Mouse (Mus musculus): ENCODE data around the gene Wdfy1. TPM values are rescaled to one million over a fixed set of nuclear protein-coding genes. Genes with fewer than 3 reads are reported as not detected.

Wdfy1 gene
- polyA plus RNA-seq, 1 experiment from 2014 or later: 4.4 TPM

DNA sequence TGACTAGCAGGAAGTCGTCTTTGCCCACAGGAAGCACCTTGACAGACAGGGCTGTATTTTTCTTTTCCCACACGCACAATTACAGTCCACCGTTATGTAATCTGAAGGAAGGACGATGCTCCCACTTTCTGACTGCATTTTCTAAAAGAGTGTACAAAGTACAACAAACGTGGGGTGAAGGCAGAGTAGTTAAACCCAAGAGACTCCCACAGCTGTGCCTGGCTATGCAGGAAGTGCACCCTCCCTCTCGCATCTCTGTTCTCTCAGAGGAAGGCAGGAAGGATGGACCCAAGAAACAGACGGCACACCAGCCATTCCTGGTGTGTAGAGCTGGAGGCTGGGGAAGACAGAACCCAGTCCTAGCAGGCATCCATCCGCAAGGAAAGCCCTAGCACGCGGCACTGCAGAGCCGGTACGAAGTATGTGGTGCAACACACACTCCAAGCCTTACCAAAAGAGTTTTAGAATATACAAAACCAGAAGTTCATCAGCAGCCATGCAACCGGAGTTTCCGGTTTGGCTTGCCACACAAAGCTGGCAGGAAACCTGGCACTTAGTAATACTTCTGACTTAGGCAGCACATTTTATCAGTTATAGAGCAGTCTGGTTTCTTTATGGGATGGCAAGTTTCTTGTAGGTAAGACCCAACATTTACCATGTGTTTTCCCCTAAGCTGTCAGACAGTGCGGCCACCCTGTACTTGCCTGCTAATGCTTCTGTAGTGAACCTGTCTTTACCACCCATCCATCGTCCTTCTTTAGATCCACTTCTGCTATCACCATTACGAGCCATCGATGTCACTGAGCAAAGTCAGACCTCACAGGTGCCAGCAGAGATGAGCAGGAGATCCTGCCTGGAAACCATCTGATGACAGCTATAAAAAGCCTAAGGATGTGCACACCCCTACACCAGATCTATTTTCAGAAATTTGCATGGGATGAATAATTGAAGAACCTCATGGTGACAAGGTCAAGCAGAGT lies 64.5 kb downstream of the Wdfy1 start:
- WGBS (ENCODE audit: missing documents): 5% methylated on average over 18 of the region's 18 CpGs
- Histone ChIP-seq H3K79me2 (ENCODE audit: inconsistent target) (no peaks in the 10 kb centered on the region), H3K4me3 (ENCODE audit: inconsistent target) (no peak overlapping the region), H3K36me3 (ENCODE audit: inconsistent target) (peaks cover 43% of the 10 kb centered on the region), H3K27ac (peak overlapping the region; percentile 60)

DNA sequence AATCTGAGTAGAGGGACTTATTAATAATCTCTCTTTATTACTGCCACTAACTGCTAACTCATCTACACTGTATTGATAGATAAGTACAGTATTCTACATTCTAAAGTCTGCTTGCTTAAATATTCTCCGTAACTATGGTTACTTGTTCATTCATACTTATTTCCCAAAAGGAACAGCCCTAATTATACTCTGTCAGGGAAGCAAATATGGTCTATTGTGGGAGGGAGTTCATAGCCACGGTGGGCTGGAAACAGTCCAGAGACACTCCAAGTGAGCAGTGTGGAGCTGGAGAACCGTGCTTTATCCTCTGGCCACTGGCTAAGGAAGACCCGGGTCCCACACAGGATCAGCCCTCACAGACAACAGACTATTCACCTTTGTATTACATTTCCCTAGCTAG lies 65.3 kb downstream of the Wdfy1 start:
- Histone ChIP-seq H3K36me3 (ENCODE audit: inconsistent target) (peaks cover 50% of the 10 kb centered on the region), H3K4me3 (ENCODE audit: inconsistent target) (no peak overlapping the region), H3K27ac (peak overlapping the region; percentile 60), H3K79me2 (ENCODE audit: inconsistent target) (no peaks in the 10 kb centered on the region)
- WGBS (ENCODE audit: missing documents): 3% methylated on average over 3 of the region's 4 CpGs

DNA sequence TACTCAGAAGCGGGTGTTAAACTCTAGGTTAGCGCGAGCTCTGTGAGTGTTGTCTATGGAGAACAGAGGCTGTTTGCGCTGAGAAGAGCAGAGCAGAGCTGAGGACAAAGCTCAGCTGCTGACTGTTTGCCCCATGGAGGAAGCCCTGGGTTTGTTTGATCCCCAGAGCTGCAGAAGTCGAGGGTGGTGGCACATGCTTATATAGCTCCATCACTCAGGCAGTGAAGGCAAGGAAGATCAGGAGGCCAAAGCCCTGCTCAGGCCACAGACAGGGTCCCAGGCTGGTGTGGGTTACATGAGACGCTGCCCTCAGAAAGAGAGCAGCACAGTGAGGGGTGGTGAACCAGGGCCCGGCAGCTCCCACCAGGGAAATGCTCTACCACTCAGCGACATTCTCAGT lies 65.7 kb downstream of the Wdfy1 start:
- no peak overlapping the region for H3K4me3 ChIP-seq (ENCODE audit: inconsistent target)
- H3K36me3 ChIP-seq (ENCODE audit: inconsistent target): peaks cover 55% of the 10 kb centered on the region
- no peak overlapping the region for H3K27ac ChIP-seq
- H3K79me2 ChIP-seq (ENCODE audit: inconsistent target): no peaks in the 10 kb centered on the region
- 64% methylated on average over 8 of the region's 8 CpGs for WGBS (ENCODE audit: missing documents)

DNA sequence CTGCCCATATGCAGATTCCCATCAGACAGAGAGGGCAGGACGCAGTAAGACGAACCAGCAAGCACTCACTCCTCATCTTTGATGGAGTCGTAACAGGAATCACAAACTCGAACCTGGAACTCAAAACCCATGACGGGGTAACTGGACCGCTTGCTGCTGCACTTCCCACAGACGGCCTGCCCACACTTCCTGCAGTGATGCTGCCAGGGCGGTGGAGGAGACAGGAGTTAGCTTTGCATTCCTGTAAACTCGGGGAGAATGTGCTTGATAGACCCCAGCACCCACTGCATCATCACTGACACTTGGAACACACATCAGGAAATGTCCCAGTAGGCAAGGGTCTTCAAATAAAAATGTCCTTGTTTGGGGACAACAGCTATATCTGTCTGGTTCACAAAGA lies 68.6 kb downstream of the Wdfy1 start:
- Histone ChIP-seq H3K27ac (no peak overlapping the region), H3K4me3 (ENCODE audit: inconsistent target) (no peak overlapping the region), H3K79me2 (ENCODE audit: inconsistent target) (no peaks in the 10 kb centered on the region), H3K36me3 (ENCODE audit: inconsistent target) (peaks cover 42% of the 10 kb centered on the region)
- 89% methylated on average over 9 of the region's 9 CpGs for WGBS (ENCODE audit: missing documents)

DNA sequence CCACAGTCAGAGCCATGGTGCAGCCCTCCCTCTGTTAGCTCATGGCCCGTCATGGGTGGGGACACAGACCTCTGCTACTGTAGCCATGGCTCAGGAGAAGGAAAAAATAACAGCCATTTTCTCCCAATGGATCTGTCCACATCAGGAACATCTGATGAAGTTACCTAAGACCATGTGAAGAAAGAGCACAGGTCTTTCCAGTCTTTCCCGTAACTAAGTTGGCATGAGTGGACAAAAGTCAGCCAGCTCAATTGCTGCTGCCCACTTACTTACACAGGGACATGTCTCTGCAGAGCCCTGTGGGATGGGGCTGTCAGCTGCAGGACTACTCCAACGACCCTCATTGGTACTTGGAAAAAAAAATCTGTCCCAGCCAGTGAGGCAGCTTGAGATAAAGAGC lies 69.2 kb downstream of the Wdfy1 start:
- H3K36me3 ChIP-seq (ENCODE audit: inconsistent target): peaks cover 47% of the 10 kb centered on the region
- H3K4me3 ChIP-seq (ENCODE audit: inconsistent target): no peak overlapping the region
- WGBS (ENCODE audit: missing documents): 95% methylated on average over 3 of the region's 3 CpGs
- H3K27ac ChIP-seq: no peak overlapping the region
- H3K79me2 ChIP-seq (ENCODE audit: inconsistent target): no peaks in the 10 kb centered on the region

DNA sequence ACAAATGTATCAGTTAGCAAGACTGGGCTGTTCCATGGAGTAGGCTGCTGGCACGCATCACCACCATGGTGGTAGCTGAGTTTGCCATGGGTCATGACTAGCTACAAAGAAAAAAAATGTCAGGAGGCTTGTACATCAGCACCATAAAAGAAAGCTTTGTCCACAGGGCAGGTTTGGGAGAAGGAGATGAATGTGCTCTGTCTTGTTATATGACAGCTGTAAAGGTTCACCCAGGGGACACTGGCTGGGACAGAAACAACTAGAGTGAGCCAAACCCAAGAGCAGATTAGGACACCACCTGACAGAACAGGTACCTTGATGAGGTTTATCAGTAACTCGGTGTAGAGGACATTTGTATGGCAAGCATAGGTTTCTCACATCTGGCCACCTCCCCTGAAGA lies 71.3 kb downstream of the Wdfy1 start:
- Histone ChIP-seq H3K79me2 (ENCODE audit: inconsistent target) (no peaks in the 10 kb centered on the region), H3K36me3 (ENCODE audit: inconsistent target) (peaks cover 47% of the 10 kb centered on the region), H3K27ac (no peak overlapping the region), H3K4me3 (ENCODE audit: inconsistent target) (no peak overlapping the region)
- WGBS (ENCODE audit: missing documents): 100% methylated on average over 2 of the region's 2 CpGs

DNA sequence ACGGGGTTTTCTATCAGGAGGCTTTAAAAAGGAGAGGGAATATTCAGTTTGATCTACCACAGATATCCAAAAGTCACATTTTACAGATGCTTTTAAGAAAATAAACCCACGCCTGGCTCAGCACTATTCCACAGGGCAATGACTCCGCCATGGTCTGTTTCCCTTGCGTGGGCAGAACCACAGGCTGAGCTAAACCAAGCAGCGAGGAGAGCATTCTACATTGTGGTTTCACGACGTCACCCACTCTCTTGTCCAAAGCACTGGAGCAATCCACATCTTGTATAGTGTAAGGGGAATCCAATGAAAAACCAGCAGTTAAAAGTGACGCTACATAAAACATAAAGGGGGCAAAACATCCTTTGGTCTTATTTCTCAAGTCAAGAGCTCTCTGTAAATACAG lies 72.4 kb downstream of the Wdfy1 start:
- 71% methylated on average over 8 of the region's 8 CpGs for WGBS (ENCODE audit: missing documents)
- Histone ChIP-seq H3K36me3 (ENCODE audit: inconsistent target) (peaks cover 47% of the 10 kb centered on the region), H3K27ac (no peak overlapping the region), H3K79me2 (ENCODE audit: inconsistent target) (no peaks in the 10 kb centered on the region), H3K4me3 (ENCODE audit: inconsistent target) (no peak overlapping the region)

DNA sequence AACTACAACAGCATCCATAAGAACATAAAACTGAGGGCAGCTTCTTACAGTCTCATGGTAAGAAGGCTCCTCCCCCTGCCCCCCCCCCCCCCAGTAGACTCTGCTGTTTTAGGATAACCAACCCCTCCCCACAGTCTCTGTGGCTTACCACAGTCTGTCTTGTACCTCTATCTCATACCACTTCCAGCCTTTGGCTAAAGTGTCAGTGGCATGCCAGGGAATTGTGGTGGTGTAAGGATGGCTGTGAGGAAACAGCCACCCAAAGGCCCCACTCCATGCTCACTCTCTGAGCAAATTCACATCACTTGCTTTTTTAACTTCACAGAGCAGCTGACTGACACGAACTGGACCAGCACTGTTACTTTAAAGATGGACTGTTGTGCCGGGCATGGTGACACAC lies 77.4 kb downstream of the Wdfy1 start:
- Histone ChIP-seq H3K36me3 (ENCODE audit: inconsistent target) (0 out of 2 replicates have a peak, but pooled peaks cover 5% of the 10 kb centered on the region), H3K4me3 (ENCODE audit: inconsistent target) (no peak overlapping the region), H3K79me2 (ENCODE audit: inconsistent target) (no peaks in the 10 kb centered on the region), H3K27ac (no peak overlapping the region)
- WGBS (ENCODE audit: missing documents): 38% methylated on average over 2 of the region's 2 CpGs

DNA sequence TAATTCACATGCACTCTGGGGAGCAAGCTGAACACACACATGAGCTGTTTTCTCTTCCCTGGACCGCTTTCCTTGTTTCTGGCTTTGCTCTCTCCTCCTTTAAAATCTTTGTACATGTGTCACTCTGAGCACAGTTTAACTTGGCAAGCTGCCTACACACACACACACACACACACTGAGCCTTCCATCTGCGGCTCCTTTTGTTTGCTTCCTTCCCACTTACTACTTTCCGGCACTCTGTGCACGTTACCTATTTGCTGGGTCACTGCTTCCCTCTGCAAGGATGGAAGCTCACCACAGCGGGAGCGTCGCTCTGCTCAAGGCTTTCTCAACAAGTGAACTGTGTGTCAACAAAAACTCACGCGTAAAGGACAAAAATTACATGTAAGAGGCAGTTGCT lies 78.6 kb downstream of the Wdfy1 start:
- Histone ChIP-seq H3K79me2 (ENCODE audit: inconsistent target) (no peaks in the 10 kb centered on the region), H3K36me3 (ENCODE audit: inconsistent target) (0 out of 2 replicates have a peak, but pooled peaks cover 5% of the 10 kb centered on the region), H3K27ac (no peak overlapping the region), H3K4me3 (ENCODE audit: inconsistent target) (no peak overlapping the region)
- 8% methylated on average over 9 of the region's 9 CpGs for WGBS (ENCODE audit: missing documents)

DNA sequence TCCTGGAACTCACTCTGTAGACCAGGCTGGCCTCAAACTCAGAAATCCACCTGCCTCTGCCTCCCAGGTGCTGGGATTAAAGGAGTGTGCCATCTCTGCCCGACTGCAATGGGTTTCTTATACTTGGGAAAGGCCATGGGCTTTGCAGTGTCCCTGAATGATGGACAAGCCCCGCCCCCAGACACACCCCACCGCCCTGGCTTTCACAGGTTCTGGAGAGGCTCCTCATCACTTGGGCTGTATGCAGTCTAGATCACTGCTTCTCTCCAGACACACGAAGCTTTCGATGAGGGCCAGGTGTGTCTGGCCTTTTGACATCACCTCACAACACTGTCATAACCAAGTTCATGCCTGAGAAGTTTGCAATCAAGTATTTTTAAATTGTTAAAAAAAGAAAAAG lies 79.0 kb downstream of the Wdfy1 start:
- Histone ChIP-seq H3K36me3 (ENCODE audit: inconsistent target) (0 out of 2 replicates have a peak, but pooled peaks cover 1% of the 10 kb centered on the region), H3K4me3 (ENCODE audit: inconsistent target) (no peak overlapping the region), H3K27ac (no peak overlapping the region), H3K79me2 (ENCODE audit: inconsistent target) (no peaks in the 10 kb centered on the region)
- 54% methylated on average over 5 of the region's 5 CpGs for WGBS (ENCODE audit: missing documents)

DNA sequence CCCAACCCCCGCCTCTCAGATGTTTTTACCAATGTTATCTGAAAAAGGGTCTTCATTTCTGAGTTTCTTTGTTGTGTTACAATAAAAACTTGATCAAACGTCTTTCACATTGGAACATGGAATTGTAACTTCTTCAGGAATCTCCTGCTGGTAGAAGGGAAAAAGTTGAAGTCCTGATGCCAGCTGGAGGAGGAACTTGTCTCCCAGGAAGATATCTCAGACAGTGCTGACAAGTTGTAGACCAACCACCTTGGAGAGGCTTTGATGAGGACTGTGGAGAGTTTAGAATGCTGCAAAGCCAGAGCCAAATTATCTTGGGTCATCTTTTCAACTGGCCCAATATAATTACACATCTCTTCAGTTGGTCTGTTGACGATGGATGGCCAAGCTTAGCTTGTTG lies 83.5 kb downstream of the Wdfy1 start:
- no peaks in the 10 kb centered on the region for H3K36me3 ChIP-seq (ENCODE audit: inconsistent target)
- no peak overlapping the region for H3K4me3 ChIP-seq (ENCODE audit: inconsistent target)
- 98% methylated on average over 3 of the region's 3 CpGs for WGBS (ENCODE audit: missing documents)
- H3K79me2 ChIP-seq (ENCODE audit: inconsistent target): no peaks in the 10 kb centered on the region
- H3K27ac ChIP-seq: no peak overlapping the region

DNA sequence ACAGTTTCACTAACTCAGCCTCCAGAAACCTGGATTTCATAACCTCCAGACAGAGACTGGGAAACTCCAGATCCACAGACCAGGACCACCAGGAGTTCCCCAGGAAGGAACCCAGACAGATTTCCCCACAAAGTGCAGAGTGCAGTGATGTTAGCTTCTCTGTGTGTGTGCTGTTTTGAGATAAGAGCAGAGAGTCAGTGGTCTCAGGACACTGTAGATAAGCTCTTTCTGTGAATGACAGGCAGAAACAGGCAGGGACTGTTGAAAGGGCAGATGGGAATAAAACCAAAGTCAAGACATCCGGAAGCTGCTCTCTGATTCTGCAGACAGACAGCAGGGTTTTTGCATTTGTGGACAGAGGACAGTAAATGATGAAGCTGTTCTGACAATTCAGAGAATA lies 88.7 kb downstream of the Wdfy1 start:
- no peaks in the 10 kb centered on the region for H3K36me3 ChIP-seq (ENCODE audit: inconsistent target)
- H3K27ac ChIP-seq: no peak overlapping the region
- no peak overlapping the region for H3K4me3 ChIP-seq (ENCODE audit: inconsistent target)
- no peaks in the 10 kb centered on the region for H3K79me2 ChIP-seq (ENCODE audit: inconsistent target)
- WGBS (ENCODE audit: missing documents): 73% methylated on average over 1 of the region's 1 CpGs

DNA sequence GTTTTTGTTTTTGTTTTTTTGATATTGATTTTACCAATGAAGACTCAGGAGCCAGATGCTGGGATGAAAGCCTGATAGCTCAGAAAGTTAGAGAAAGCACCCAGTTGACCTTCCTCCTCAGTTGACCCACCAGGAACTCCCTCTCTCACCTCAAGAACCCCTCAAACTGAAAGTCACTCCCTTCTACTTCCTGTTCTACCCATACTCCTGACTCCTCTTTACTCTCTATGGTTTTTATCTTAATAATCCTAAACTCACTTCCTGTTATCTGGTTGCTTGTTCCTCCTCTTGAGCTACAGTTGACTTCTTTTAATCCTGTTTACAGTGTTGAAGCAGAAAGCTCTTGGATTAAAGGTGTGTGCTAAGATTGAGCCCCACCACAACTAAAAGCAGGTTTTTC lies 91.9 kb downstream of the Wdfy1 start:
- Histone ChIP-seq H3K79me2 (ENCODE audit: inconsistent target) (no peaks in the 10 kb centered on the region), H3K36me3 (ENCODE audit: inconsistent target) (no peaks in the 10 kb centered on the region), H3K4me3 (ENCODE audit: inconsistent target) (no peak overlapping the region), H3K27ac (no peak overlapping the region)

DNA sequence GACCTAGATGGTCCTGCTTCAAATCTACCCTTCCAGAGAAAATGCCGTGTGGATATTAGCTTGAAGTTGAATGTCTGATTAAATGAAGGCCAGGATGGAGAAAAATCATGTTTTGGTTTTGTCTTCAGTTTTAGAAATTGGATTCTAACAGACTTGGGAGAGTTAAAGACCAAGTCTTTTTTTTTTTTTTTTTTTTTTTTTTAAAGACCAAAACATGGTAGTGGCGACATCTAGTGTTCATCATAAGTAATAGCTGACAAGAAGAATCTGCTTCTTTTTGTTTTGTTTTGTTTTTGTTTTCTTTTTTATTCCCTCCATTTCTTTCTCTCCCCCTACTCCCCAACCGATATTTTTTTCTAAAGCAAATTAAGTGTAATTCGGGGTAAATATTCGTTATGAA lies 93.0 kb downstream of the Wdfy1 start:
- Histone ChIP-seq H3K36me3 (ENCODE audit: inconsistent target) (no peaks in the 10 kb centered on the region), H3K79me2 (ENCODE audit: inconsistent target) (no peaks in the 10 kb centered on the region), H3K27ac (no peak overlapping the region), H3K4me3 (ENCODE audit: inconsistent target) (no peak overlapping the region)
- 0% methylated on average over 4 of the region's 5 CpGs for WGBS (ENCODE audit: missing documents)

DNA sequence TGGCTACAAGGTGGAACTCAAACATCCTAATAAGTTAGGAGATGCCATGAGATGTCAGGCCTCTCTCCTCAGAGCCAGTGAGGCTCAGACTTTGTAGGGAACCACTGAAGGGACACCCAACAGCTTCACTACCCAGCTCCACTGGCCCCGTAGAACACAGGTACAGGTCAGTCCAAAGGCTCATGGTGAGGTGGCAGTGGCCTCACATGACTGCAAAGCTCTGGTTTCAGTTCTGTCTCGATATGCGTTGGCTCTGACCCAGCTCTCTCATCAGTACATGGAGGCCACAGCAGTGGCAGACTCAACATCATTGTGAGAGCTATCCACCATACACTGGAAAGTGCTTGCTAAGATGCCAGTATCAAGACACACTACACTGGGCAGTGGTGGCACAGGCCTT lies 95.2 kb downstream of the Wdfy1 start:
- WGBS (ENCODE audit: missing documents): 81% methylated on average over 3 of the region's 3 CpGs
- no peaks in the 10 kb centered on the region for H3K79me2 ChIP-seq (ENCODE audit: inconsistent target)

More for the DNA sequence above, 95.2 kb downstream of the Wdfy1 start:
- Histone ChIP-seq H3K4me3 (ENCODE audit: inconsistent target) (no peak overlapping the region), H3K36me3 (ENCODE audit: inconsistent target) (no peaks in the 10 kb centered on the region), H3K27ac (no peak overlapping the region)
